Mouse (Mus musculus): ENCODE measurements around the gene Irx3. TPM values are rescaled to one million over a fixed set of nuclear protein-coding genes. Genes with fewer than 3 reads are reported as not detected.

Irx3 gene
- total and polyA plus RNA-seq, 2 experiments from 2014 or later: 25.6 to 40.1 TPM

- Histone ChIP-seq H3K4me2 (ENCODE audit: low read depth, low read length) (no peak overlapping the region), H3K9me3 (replicated peaks; ENCODE audit: control insufficient read depth, low read length) (no peaks in the 10 kb centered on the region), H3K36me3 (replicated peaks; ENCODE audit: control insufficient read depth, insufficient read depth, low read length) (no peaks in the 10 kb centered on the region), H3K9ac (replicated peaks; ENCODE audit: low read depth, low read length) (no peak overlapping the region), H3K27ac (ENCODE audit: low read depth) (no peak overlapping the region), H3K27me3 (ENCODE audit: control insufficient read depth, insufficient read depth, low read length) (peaks cover 5% of the 10 kb centered on the region; the same call in 1 of the 2 replicates), H3K4me3 (ENCODE audit: low read depth, low read length) (no peak overlapping the region), H3K4me1 (ENCODE audit: control insufficient read depth, insufficient read depth) (peaks cover 5% of the 10 kb centered on the region)
- 83% methylated on average over 5 of the region's 5 CpGs for WGBS
- no peak for DNase-seq (ENCODE audit: low spot score)
- TF ChIP-seq CTCF (IDR thresholded peaks at IDR 0.05; ENCODE audit: low read depth) (no peak), EP300 (IDR thresholded peaks at IDR 0.05; ENCODE audit: low read depth) (no peak)
- ATAC-seq (ENCODE audit: insufficient read depth, low read depth): no peak
These were observed 52.5 kb downstream of the Irx3 start for GRCm38 (mm10) chr8:91749412-91749811.
